Mouse (Mus musculus): ENCODE measurements around the gene Sh3bgrl2.
"Not testable (repeated sequence)": the region's sequence is repeated elsewhere in the genome, so short reads cannot be mapped to it uniquely, and the experiment has no call there.

The Sh3bgrl2 gene

GRCm38 (mm10) chr9:83547830-83548689 is at the start of gene Sh3bgrl2:
TSS of gene Sh3bgrl2 (plus strand) at chr9:83548327.
- peak; percentile 93 to 95 for DNase-seq

DNA sequence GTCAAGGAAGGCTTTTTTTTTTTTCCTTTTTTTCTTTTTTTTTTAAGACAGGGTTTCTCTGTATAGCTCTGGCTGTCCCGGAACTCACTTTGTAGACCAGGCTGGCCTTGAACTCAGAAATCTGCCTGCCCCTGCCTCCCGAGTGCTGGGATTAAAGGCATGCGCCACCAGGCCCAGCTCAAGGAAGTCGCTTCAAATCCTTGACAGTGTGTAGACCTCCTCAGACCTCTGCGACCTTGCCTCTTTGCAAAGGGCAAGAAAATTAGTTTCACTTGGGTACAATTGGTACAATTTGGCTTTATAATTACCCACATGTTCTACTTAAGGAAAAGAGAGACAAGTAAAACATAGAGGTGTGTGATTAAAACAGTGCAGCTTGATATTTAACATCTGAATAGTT is 29.0 kb upstream of the Sh3bgrl2 start:
- not testable (repeated sequence) for DNase-seq

GRCm38 (mm10) chr9:83519510-83520155 is 28.5 kb upstream of the Sh3bgrl2 start:
- no peak for DNase-seq

DNA sequence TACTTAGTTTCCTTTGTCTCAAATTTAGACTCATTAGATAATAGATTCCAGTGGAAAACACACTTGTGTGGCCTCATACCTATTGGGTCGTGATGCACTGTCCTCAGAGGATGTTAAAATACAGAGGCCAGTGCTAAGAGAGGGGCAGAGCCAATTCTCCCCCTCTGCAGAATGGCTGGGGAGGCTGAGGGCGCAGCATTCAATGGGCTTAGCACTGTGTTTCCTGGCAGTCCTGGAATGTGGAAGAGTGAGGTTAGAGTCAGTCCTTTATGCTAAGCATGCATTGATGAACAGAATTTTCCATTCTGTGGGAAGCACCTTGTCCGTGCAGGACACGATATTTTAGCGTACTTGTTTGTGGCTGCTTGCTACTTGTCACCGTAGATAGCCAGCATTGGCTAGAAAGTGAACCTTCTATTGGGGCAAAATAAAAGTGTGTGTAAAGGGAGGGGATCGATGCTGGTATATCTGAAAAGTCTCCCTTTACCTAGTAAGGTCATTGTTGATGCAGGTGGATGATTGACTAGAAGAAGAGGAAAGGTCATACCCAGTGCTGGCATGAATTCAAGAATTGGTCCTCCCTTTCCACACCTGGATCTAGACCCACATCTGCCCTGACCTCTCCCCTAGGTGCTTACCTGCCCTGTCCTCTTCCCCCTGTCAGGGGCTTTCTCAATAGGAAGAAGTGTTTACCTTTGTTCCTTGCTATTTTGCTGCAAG is 20.6 kb upstream of the Sh3bgrl2 start:
- no peak for DNase-seq

DNA sequence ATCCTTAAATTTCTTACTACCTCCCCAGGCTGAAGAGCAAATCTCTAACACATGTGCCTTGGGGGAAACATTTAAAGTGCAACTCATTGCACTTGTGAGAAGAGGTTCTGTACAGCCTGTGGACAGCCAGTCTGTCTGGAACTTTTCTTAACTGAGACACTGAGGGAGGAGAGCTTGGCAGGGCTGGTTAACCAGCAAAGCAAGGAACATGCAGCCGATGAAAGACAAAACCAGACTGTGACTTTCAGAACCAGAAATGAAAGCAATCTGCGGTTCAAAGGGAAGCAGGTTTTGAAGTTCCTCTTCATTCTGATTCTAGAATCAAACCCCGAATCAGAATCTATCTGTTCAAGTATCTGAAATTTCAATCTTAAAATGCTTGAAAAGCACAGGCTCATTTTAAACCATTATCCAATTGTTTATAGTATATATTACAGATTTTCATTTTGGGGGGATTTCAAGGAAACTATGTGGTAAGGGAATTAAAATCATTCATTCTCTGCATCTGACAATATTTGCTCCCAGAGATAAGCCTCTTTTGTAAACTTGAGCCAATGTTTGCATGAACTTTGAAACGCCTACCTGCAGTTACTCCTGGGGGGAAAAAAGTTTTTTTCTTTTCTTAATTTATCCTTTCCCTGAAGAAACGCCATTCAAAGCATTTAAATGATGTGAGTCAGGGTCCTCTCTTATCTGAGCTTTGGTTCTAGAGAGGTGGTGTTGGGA is 14.9 kb upstream of the Sh3bgrl2 start:
- DNase-seq = no peak

DNA sequence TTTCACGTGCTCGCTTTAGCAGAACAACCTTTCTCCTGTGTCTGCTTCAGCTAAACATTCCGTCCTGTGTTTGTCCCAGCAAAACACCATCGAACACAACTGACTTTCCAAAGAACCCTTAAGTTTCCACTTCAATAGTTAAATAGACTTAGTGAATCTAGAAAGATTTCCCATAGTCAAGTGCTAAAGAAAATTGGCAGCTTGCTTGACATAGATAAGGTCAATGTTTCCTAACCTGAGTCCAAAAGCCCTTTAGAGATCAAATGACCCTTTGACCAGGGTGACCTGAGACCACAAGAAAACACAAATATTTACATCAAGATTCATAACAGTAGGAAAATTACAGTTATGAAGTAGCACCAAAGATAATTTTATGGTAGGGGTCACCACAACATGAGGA is 11.2 kb upstream of the Sh3bgrl2 start:
- no peak for DNase-seq

DNA sequence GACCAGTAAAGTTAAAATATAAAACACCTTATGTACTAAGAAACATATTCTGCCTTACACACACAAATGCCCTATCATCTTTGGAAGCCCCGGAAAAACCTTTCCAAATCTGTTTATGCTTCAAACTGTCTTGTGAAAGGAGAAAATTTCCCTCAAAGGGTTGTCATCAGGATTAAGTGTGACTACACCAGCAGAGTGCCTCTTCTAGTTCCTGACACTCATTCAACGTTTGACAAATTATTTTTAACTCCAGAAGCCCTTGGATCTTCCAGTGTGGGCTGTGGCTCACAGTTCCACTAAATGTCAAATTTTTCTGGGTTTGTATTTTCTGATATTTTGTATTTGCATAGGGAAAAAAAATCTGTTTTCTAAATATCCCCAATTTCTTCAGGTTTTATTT is 10.6 kb upstream of the Sh3bgrl2 start:
- DNase-seq = peak in 1 of 2 experiments; percentile 35

GRCm38 (mm10) chr9:83537921-83538536 is 10.1 kb upstream of the Sh3bgrl2 start:
- peak; percentile 71 to 77 for DNase-seq

DNA sequence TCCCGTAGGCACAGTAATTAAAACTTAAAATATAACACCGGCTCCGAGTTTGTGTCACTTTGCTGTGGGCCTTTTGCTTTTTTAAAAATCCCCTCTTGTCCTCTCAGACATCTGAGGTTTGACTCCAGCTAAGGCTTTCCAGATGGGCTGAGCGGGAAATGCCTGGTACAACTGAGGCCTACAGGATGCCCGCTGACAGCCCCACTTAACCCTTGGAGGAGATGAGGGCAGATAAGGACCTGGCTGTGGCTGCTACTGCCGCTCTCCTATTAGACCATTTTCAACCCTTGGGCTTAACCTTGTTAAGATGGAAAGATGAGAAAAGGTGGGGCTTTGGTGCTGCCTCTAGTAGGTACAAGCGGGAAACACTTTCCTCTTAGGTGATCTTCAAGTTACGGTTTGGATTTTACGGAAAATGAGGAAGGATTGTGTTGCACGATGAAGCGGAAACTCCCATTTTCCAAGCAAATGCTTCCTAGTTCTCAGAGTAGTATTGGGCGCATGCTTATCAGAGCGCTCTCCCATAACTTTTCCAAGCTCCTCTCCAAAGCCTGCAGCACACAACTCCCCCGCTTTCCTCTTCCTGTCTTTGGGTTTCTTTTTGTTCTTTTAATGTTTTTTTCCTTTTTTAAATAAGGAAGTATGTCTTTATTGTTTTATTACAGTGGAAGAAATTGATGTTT is 8.2 kb upstream of the Sh3bgrl2 start:
- no peak for DNase-seq

GRCm38 (mm10) chr9:83540492-83540857 is 7.7 kb upstream of the Sh3bgrl2 start:
- DNase-seq = no peak

DNA sequence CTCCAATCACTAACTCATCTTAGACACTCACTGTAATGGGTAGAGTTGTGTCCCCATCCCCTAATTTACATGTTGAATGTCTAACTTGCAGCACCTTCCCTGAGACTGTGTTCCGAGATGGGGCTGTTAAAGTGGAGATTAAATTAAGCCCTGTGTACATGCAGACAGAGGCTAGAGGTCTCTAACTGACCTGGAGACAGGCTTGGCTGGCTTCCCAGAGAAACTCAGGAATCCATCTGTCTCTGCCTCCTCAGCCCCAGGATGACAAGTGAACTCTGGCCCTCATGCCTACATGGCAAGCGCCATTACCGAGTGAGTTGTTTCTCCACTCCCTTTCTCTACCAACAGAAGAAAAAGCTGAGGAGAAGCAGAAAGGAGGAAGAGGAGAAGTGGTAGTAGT is 7.2 kb upstream of the Sh3bgrl2 start:
- peak; percentile 27 to 50 for DNase-seq

- DNase-seq = no peak
These were observed 2.9 kb upstream of the Sh3bgrl2 start for GRCm38 (mm10) chr9:83545240-83545639.

- no peak for DNase-seq
These were observed 1.8 kb upstream of the Sh3bgrl2 start for GRCm38 (mm10) chr9:83546316-83546715.

DNA sequence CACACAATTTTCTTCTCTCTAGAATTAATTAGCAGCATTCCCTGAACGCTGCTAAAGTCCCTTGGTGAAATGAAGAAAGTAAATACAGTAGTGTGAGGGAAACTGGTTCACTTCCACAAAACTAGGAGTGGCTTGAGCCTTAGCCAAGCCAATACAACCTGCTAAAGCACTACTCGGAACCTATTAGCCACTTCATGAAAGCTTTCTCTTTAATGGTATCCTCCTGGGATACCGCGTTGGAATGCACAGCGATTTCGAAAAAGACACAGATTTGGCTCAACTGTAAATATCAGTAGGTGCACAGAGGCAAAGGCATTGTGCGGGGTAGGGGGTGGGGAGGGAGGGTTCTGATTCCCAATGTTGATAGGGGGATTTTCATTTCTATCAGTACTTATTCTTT is 898 bp upstream of the Sh3bgrl2 start:
- no peak for DNase-seq

DNA sequence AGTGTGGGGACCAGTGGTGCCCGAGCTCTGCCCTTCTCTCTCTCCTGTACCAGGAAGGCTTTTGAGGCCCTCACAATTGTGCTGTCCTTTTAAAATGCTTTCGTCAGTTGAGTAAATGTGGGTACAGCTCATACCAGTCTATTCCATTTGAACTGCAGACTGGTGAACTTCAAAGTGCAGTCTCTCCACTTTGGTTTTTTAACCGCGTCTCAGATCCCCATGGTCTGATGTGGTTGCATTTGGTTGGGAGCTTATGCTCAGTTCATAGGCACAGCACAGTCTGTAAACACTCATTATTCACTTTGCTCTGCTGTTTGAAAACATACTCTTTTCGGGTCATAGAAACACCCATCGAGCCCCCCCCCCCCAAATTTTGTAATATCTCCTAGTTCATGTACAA is 1.7 kb downstream of the Sh3bgrl2 start:
- DNase-seq = no peak

- no peak for DNase-seq
These were observed 3.0 kb downstream of the Sh3bgrl2 start for GRCm38 (mm10) chr9:83551116-83551515.

DNA sequence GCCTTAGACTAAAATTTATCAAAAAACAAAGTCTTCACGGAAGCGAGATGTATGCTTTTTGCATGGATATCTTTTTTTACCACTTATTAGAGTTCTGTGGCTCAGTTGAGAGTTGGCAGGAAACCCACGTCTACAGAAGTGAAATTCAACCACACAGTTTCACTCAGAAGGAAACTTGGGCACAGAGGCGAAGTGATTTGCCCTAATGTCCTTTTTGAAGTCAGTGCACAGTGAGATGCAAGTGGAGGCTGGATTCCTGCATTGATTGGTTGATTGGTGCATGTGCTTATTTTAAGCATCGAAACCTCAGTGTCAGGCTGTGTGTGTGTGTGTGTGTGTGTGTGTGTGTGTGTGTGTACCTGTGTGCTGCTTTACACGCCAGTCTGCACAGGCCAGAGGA is 3.5 kb downstream of the Sh3bgrl2 start:
- no peak for DNase-seq

- no peak for DNase-seq
These were observed 7.5 kb downstream of the Sh3bgrl2 start for GRCm38 (mm10) chr9:83555580-83555979.

DNA sequence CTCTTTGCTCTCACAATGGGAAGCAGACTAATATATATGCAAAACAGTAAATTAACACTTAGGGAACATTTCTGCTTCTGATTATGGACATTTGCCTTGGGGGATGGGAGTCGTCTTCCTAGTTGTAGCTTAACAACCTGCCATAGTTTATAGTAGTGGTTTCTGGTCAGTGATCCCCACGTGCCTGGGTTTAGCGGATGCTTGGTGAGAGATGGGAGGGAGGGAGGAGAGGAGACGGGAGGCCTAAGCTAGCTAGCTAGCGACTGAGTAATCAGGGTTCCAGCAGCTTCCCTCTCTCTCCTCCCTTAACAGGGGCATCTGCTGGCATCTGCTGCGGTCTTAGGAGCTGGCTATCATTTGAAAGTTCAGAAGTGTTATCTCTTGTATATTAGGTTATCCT is 8.1 kb downstream of the Sh3bgrl2 start:
- peak; percentile 46 to 55 for DNase-seq

DNA sequence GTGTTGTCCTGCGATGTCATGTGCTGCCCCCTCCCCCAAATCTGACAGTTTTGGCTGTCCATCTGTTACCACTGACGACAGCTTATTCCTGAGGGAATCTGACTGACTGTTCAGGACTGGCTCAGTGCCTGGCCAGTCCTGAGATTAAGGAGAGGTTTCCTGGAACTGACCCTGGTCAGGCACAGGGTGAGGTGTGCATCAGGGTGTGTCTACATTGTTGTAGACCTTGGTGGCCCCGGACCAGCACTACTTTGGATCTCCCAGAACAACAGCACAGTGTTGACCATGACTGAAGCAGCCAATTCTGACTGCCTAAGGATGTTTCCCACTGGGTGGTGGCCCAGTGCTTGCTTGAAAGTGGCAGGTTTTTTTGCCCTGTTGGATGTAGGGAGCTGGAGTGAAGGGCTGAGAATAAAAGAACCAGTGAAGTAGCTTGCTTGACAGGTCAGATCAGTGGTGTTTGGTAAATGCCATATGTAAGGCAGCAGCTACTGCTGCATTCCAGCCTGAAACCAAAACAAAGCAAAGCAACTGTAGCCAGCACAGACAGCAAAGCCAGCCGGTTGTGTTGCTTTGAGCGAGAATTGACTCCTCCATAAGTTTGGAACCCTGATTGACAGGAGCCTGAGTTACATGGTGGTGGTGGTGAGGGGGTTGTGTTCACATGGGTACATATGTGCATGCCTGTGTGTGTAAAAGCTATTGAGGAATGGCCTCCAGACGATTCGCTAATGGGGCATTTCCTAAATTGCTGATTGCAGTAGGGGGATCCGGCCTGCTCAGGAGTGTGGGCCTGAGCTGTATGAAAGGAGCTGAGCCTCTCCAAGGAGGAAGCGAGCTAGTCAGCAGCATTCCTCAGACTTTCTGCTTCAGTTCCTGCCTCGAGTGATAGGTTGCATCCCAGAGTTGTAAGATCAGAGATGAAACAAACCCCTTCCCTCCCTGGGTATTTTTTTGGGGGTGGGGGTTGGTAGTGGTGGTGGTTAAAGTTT is 8.9 kb downstream of the Sh3bgrl2 start:
- DNase-seq = peak; percentile 75 to 80

DNA sequence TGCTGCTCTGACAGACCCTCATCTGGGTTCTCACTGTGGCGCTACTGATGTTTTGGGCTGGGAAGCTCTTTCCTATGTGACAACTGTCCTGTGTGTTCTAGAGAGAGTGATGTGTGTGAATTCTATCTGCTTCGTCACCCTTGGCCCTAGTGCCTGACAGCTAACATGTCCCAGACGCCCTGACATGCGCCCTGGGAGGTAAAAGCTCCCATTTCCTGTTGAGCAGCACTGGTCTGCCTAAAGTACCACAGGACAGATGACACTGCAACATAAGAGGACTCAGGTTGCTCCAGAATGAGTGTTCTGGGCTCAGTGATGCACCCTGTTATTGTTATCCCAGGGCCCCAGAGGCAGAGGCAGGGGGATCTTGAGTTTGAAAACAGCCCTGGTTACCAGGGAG is 12.5 kb downstream of the Sh3bgrl2 start:
- no peak for DNase-seq
